Mouse (Mus musculus) lung, postnatal 0 days (tissue): Measurements from ENCODE around the gene Fam172a. TPM values are rescaled to one million over a fixed set of nuclear protein-coding genes. Genes with fewer than 3 reads are reported as not detected.

Experiments
- ATAC-seq: fragments of 200-750 bp; cut with Nextera tagmentation; 2 replicates; pipeline ENCODE4 v1.8.0; 2017; ENCODE audit warnings: moderate library complexity
- DNase-seq: peaks from one replicate; pipeline ENCODE4 v3.0.0-alpha.2; 2016; ENCODE audit warnings: low spot score
- H3K27ac ChIP-seq: fragments of 300-500 bp; sonication (generic); 2 replicates; pipeline ENCODE4 v1.5.1; 2014; ENCODE audit warnings: antibody characterized with exemption, mild to moderate bottlenecking, low read length, mixed read lengths
- H3K27me3 ChIP-seq: fragments of 300-500 bp; sonication (generic); replicated peaks from 2 replicates; pipeline ENCODE4 v1.6.1; 2014; ENCODE audit warnings: low read length, mixed read lengths; ENCODE audit not compliant: insufficient read depth
- H3K36me3 ChIP-seq: fragments of 300-500 bp; sonication (generic); 2 replicates; pipeline ENCODE4 v1.6.1; 2014; ENCODE audit warnings: low read length, mixed read lengths; ENCODE audit not compliant: insufficient read depth
- H3K4me1 ChIP-seq: fragments of 300-500 bp; sonication (generic); 2 replicates; pipeline ENCODE4 v1.6.1; 2014; ENCODE audit warnings: antibody characterized with exemption, low read depth, low read length, mixed read lengths; ENCODE audit not compliant: insufficient read depth
- H3K4me2 ChIP-seq: fragments of 300-500 bp; sonication (generic); replicated peaks from 2 replicates; pipeline ENCODE4 v1.6.1; 2014; ENCODE audit warnings: low read depth, mild to moderate bottlenecking, low read length, moderate library complexity, mixed read lengths
- H3K4me3 ChIP-seq: fragments of 300-500 bp; sonication (generic); 2 replicates; pipeline ENCODE4 v1.5.1; 2014; ENCODE audit warnings: low read depth, low read length
- H3K9ac ChIP-seq: fragments of 300-500 bp; sonication (generic); replicated peaks from 2 replicates; pipeline ENCODE4 v1.6.1; 2014; ENCODE audit warnings: low read depth, mild to moderate bottlenecking
- H3K9me3 ChIP-seq: fragments of 300-500 bp; sonication (generic); 2 replicates; pipeline ENCODE4 v1.6.1; 2016; ENCODE audit warnings: low read length, mixed read lengths
- CTCF ChIP-seq: IDR thresholded peaks from 2 replicates; pipeline ENCODE4 v1.5.1; 2016; ENCODE audit warnings: antibody characterized with exemption, mild to moderate bottlenecking
- EP300 ChIP-seq: IDR thresholded peaks from 2 replicates; pipeline ENCODE4 v1.6.1; 2016; ENCODE audit warnings: antibody characterized with exemption, mild to moderate bottlenecking, control low read depth
- WGBS: fragments of 180-500 bp; shearing (Covaris S2); extraction: QIAGEN DNeasy Blood & Tissue Kit; methylation state at CpG from one replicate; pipeline ENCODE4 v1.1.7; 2014; 5-methylcytosine and 5-hydroxymethylcytosine counted together
- polyA plus RNA-seq: library from polyadenylated mRNA; unstranded; fragments of >200 nt; fragmentation: Nextera tagmentation; extraction: Ambion mirVana; gene quantifications from 2 replicates; pipeline ENCODE4 v1.2.1, GENCODE M21; 2015

Fam172a gene
- polyA plus RNA-seq, 1 experiment from 2014 or later = 21.8 TPM

DNA sequence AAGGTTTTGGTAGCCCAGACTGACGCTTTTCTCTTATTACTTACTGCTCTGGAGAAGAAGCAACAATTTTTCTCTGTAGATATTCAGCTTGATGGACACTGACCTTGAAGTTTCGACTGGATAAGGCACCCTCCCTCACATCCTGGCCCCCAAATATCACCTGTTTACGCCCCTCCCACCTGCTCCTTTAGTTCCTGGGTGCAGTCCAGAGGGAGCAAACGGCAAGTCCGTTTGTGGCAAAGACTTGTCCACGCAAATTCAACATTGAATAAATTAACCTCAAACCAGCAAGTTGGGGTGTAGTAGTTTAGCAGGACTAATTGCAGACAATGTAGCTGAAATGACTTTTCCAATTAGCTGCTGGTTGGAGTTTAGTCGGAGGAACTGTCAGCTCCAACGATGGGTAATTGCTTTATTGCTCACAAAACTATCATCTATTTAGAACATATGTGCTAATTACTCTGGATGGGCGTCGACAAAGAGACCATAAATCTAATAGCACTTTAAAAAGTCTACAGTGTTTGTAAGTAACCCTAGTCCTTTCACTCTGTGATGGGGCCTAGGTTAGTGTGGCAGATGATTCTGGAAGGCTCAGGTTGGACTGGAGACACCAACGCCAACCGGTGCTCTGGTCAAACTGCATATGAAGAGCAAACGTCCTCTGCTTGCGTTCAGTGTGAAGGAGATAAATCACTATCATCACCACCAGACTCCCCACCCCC is 507.0 kb downstream of the Fam172a start:
- H3K4me2 ChIP-seq = no peak overlapping the region
- no peak for ATAC-seq
- WGBS = 42% methylated on average over 14 of the region's 14 CpGs

GRCm38 (mm10) chr13:78209611-78210028 is 507.8 kb downstream of the Fam172a start:
- 0 out of 2 replicates have a peak, but pooled peaks cover 5% of the 10 kb centered on the region for H3K4me1 ChIP-seq

More for the DNA sequence above, 507.0 kb downstream of the Fam172a start:
- Histone ChIP-seq H3K9ac (no peak overlapping the region), H3K27ac (no peak overlapping the region), H3K9me3 (no peaks in the 10 kb centered on the region), H3K27me3 (0 out of 2 replicates have a peak, but pooled peaks cover 15% of the 10 kb centered on the region), H3K36me3 (no peaks in the 10 kb centered on the region), H3K4me3 (no peak overlapping the region), H3K4me1 (0 out of 2 replicates have a peak, but pooled peaks cover 5% of the 10 kb centered on the region)
- DNase-seq = no peak
- no peak for TF ChIP-seq EP300
- TF ChIP-seq CTCF = no peak

DNA sequence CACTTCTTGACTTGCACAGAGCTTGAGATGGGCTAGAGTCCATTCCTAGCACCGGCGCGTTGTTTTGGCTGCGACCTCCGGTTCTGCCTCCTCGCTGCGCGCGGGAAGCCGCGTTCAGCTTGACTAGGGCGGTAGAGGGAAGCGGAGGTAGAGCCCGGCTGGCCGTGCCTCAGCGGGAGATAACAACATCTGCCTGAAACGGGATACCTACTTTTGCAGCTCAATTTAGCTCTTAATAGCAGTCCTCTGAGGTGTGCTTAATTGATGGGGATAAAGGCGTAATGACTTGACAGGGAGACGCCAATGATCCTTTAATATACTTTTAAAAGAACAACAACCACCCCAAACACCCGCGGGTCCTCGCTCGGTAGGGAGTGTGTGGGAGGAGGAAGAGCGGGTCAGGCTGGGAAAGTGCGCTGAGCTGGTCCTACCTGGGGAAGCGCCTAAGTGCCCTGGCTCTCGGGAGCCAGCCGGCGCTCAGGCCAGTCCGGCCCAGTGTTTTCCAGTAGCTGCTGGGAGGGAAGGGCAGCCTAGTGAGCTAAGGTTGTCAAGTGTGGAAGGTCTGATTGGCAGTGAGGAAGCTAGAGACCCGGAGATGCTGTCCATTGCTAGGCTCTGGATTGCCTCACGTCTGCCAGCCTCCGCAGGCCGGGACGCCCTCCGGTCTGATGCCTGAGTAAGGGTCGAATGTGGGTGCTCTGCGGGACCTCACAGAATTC is 508.4 kb downstream of the Fam172a start:
- ATAC-seq = peak; percentile 32; the same call in 1 of the 2 replicates
- no peak for DNase-seq
- H3K27me3 ChIP-seq = 0 out of 2 replicates have a peak, but pooled peaks cover 15% of the 10 kb centered on the region

More at GRCm38 (mm10) chr13:78209611-78210028, 507.8 kb downstream of the Fam172a start:
- Histone ChIP-seq H3K4me3 (peak overlapping the region; percentile 31), H3K9ac (no peak overlapping the region), H3K36me3 (no peaks in the 10 kb centered on the region), H3K9me3 (no peaks in the 10 kb centered on the region), H3K27ac (no peak overlapping the region), H3K4me2 (peak overlapping the region; percentile 61), H3K27me3 (0 out of 2 replicates have a peak, but pooled peaks cover 15% of the 10 kb centered on the region)
- no peak for ATAC-seq
- TF ChIP-seq CTCF = no peak
- no peak for DNase-seq
- WGBS = 7% methylated on average over 12 of the region's 12 CpGs

DNA sequence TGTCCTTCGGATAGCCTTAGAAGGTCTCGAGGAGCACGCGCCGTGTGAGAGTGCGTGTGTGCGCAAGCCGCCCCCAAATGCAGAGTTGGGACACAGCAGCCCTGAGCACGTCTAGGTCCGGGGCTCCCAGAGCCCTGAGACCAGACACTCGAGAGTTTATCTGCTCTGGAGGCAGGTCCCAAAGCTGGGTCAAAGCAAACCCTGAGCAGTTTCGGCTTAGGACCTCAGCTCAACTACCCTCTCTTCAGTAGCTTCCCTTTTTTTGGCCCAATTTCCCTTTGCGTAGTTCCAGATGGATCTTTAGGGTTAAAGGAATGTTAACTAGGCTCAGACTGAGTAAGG is 508.9 kb downstream of the Fam172a start:
- Histone ChIP-seq H3K9me3 (no peaks in the 10 kb centered on the region), H3K27ac (no peak overlapping the region), H3K4me2 (peak overlapping the region; percentile 61; the same call in 1 of the 2 replicates), H3K4me1 (0 out of 2 replicates have a peak, but pooled peaks cover 5% of the 10 kb centered on the region), H3K4me3 (no peak overlapping the region; the same call in 1 of the 2 replicates), H3K27me3 (0 out of 2 replicates have a peak, but pooled peaks cover 15% of the 10 kb centered on the region), H3K9ac (no peak overlapping the region), H3K36me3 (no peaks in the 10 kb centered on the region)
- WGBS = 23% methylated on average over 13 of the region's 13 CpGs
- TF ChIP-seq CTCF (no peak), EP300 (no peak)
- DNase-seq (no peak), ATAC-seq (no peak)

More for the DNA sequence above, 508.4 kb downstream of the Fam172a start:
- H3K4me2 ChIP-seq = peak overlapping the region; percentile 61
- H3K36me3 ChIP-seq = no peaks in the 10 kb centered on the region
- H3K4me1 ChIP-seq = 0 out of 2 replicates have a peak, but pooled peaks cover 5% of the 10 kb centered on the region
- H3K27ac ChIP-seq = no peak overlapping the region
- TF ChIP-seq CTCF (no peak), EP300 (no peak)
- WGBS = 2% methylated on average over 38 of the region's 38 CpGs
- peak overlapping the region; percentile 31 for H3K4me3 ChIP-seq
- no peak overlapping the region for H3K9ac ChIP-seq
- H3K9me3 ChIP-seq = no peaks in the 10 kb centered on the region

DNA sequence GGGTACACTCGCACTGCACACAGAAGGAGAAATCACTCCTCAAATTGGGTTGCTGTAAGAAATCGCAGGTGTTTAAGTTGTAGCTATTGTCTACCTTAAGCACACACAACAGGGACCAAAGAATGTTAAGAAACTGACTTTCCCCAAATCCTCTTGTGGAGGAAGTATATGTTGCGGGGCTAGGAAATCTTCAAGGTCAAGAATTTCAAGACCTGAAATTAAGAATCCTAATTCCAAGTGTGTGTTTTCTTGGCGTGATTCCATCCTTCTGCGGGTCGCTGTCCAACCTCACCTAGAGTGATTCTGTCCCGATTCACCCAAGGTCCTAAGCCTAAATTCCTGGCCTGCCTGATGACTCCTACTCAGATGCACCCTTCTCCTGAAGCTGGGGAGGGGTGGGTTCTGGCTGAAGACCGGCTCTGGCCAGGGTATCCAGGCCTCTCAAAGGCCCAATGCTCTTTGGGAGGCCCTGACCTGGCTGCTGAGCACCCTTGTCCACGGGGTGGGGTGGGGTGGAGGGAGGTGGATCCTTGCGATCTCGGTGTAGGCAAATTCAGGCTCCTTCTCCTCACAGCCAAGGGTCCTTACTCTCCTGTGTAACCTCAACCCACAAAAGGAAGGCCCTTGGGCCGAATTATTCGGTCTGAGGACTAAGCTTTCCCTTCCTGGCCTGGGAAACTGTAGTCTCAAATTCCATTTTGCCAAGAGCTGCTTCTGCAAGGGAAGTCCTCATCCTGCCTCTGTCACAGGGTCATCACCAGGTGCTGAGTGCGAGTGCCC is 509.6 kb downstream of the Fam172a start:
- no peak for TF ChIP-seq EP300
- no peak for TF ChIP-seq CTCF
- WGBS = 46% methylated on average over 14 of the region's 14 CpGs
- H3K4me3 ChIP-seq = no peak overlapping the region
- no peak overlapping the region for H3K4me2 ChIP-seq
- no peak overlapping the region for H3K27ac ChIP-seq
- 0 out of 2 replicates have a peak, but pooled peaks cover 5% of the 10 kb centered on the region for H3K4me1 ChIP-seq
- no peaks in the 10 kb centered on the region for H3K9me3 ChIP-seq
- no peaks in the 10 kb centered on the region for H3K36me3 ChIP-seq
- ATAC-seq (no peak), DNase-seq (no peak)
- H3K9ac ChIP-seq = no peak overlapping the region
- 0 out of 2 replicates have a peak, but pooled peaks cover 15% of the 10 kb centered on the region for H3K27me3 ChIP-seq
